Mouse (Mus musculus) lung, adult 2 months (tissue): ENCODE results near the gene Cish.

Experiments
- CTCF ChIP-seq: fragments of 200-500 bp; IDR thresholded peaks from 2 replicates; pipeline ENCODE4 v1.5.1; 2011; ENCODE audit warnings: mild to moderate bottlenecking, low read length, control low read depth; ENCODE audit not compliant: insufficient read depth
- POLR2A ChIP-seq: fragments of 200-500 bp; IDR thresholded peaks from 2 replicates; pipeline ENCODE4 v1.6.1; 2011; ENCODE audit warnings: low read depth, mild to moderate bottlenecking, control low read depth, low read length, borderline replicate concordance; ENCODE audit errors: extremely low read depth

GRCm38 (mm10) chr9:107267028-107267427 is 28.8 kb upstream of the Cish start:
- TF ChIP-seq CTCF (no peak), POLR2A (no peak)
